Mouse (Mus musculus): ENCODE results near the gene C1qtnf9. TPM values are rescaled to one million over a fixed set of nuclear protein-coding genes. Genes with fewer than 3 reads are reported as not detected.

The C1qtnf9 gene
- polyA plus RNA-seq, 1 experiment from 2014 or later: not detected

DNA sequence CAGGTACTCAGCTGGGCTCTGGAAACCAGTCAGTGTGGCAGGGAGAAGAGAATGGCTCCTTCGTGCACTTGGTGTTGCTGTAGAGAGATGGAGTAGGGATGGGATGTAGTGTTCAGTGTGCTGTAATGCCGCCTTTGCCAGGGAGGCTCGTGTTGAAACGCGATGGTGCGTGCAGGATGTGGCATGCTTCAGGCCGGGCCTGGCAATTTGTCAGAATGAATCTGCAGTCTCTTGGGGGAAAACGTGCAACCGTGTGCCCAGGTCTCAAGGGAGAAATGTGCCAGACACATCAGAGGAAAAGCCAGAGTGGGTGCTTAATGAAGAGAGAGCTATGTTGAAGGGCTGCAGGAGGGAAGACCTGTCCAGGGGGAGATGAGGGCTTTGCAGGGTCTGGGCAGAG is 37.0 kb downstream of the C1qtnf9 start:
- DNase-seq (ENCODE audit: low spot score) (no peak), ATAC-seq (ENCODE audit: low FRiP score) (no peak)
- no peak overlapping the region for H3K4me3 ChIP-seq (ENCODE audit: low read depth, low read length)
- no peak overlapping the region for H3K4me2 ChIP-seq (replicated peaks; ENCODE audit: low read depth, low read length)
- H3K9me3 ChIP-seq (ENCODE audit: control insufficient read depth, low read length): no peaks in the 10 kb centered on the region
- no peaks in the 10 kb centered on the region for H3K4me1 ChIP-seq (replicated peaks; ENCODE audit: control insufficient read depth, insufficient read depth, low read length)
- no peak overlapping the region for H3K27ac ChIP-seq (ENCODE audit: low read depth, low read length)
- H3K9ac ChIP-seq (ENCODE audit: low read depth, low read length): no peak overlapping the region
- H3K27me3 ChIP-seq (ENCODE audit: control insufficient read depth, insufficient read depth, low read length): no peaks in the 10 kb centered on the region
- H3K36me3 ChIP-seq (ENCODE audit: control insufficient read depth, insufficient read depth, low read length): no peaks in the 10 kb centered on the region
- 95% methylated on average over 9 of the region's 9 CpGs for WGBS

DNA sequence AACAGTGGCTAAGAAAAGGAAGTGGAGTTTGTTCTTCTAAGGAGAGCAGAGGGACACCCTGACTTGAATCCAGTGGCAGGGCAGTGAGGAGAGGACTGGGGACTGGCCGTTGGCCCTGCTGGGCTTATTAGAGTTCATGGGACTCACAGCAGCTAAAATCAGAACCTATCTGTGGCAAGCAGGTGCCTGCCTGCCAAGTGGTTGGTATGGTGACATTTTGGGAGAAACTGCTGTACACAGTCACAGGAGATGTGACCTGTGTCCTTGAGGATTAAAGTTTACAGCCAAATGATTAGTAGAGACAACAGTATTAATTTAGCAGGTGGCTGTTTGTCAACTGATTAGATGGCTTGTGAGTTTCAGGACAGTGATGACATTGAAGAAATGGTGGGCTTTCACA is 37.9 kb downstream of the C1qtnf9 start:
- WGBS: 84% methylated on average over 1 of the region's 1 CpGs
- Histone ChIP-seq H3K4me2 (replicated peaks; ENCODE audit: low read depth, low read length) (no peak overlapping the region), H3K36me3 (ENCODE audit: control insufficient read depth, insufficient read depth, low read length) (no peaks in the 10 kb centered on the region), H3K4me1 (replicated peaks; ENCODE audit: control insufficient read depth, insufficient read depth, low read length) (no peaks in the 10 kb centered on the region), H3K9ac (ENCODE audit: low read depth, low read length) (no peak overlapping the region), H3K9me3 (ENCODE audit: control insufficient read depth, low read length) (no peaks in the 10 kb centered on the region), H3K27ac (ENCODE audit: low read depth, low read length) (no peak overlapping the region), H3K27me3 (ENCODE audit: control insufficient read depth, insufficient read depth, low read length) (no peaks in the 10 kb centered on the region), H3K4me3 (ENCODE audit: low read depth, low read length) (no peak overlapping the region)
- no peak for DNase-seq (ENCODE audit: low spot score)
- ATAC-seq (ENCODE audit: low FRiP score): no peak

DNA sequence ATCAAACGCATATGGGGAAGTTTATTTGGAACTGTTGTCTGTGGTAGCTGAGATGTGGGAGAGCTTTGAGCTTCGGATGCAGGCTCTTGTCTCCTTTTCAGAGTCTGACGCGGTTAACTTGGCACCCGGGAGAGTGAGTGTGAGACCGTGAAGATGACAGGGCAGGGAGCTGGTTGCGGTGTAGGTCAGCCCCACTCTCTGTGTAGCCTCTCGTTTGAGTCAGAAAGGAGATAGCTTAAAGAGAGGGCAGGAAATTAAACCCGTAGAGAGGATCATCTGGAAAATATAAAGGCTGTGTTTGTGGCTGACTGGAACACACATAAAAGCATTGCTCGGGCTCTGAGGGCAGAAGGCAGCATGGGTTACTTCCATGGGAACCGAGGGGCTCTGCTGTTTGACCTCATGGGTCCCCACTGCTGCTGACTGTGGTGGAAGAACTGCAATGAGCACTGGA is 39.0 kb downstream of the C1qtnf9 start:
- ATAC-seq (ENCODE audit: low FRiP score): no peak
- no peak for DNase-seq (ENCODE audit: low spot score)
- no peak overlapping the region for H3K4me2 ChIP-seq (replicated peaks; ENCODE audit: low read depth, low read length)
- H3K9me3 ChIP-seq (ENCODE audit: control insufficient read depth, low read length): no peaks in the 10 kb centered on the region
- H3K4me3 ChIP-seq (ENCODE audit: low read depth, low read length): no peak overlapping the region
- no peak overlapping the region for H3K27ac ChIP-seq (ENCODE audit: low read depth, low read length)
- H3K36me3 ChIP-seq (ENCODE audit: control insufficient read depth, insufficient read depth, low read length): no peaks in the 10 kb centered on the region
- no peak overlapping the region for H3K9ac ChIP-seq (ENCODE audit: low read depth, low read length)
- WGBS: 62% methylated on average over 11 of the region's 11 CpGs
- H3K4me1 ChIP-seq (replicated peaks; ENCODE audit: control insufficient read depth, insufficient read depth, low read length): no peaks in the 10 kb centered on the region
- H3K27me3 ChIP-seq (ENCODE audit: control insufficient read depth, insufficient read depth, low read length): no peaks in the 10 kb centered on the region

- H3K4me3 ChIP-seq (ENCODE audit: low read depth, low read length): no peak overlapping the region
- H3K36me3 ChIP-seq (ENCODE audit: control insufficient read depth, insufficient read depth, low read length): no peaks in the 10 kb centered on the region
- 93% methylated on average over 8 of the region's 8 CpGs for WGBS
- H3K9ac ChIP-seq (ENCODE audit: low read depth, low read length): no peak overlapping the region
- no peaks in the 10 kb centered on the region for H3K9me3 ChIP-seq (ENCODE audit: control insufficient read depth, low read length)
- H3K4me2 ChIP-seq (replicated peaks; ENCODE audit: low read depth, low read length): no peak overlapping the region
- H3K27me3 ChIP-seq (ENCODE audit: control insufficient read depth, insufficient read depth, low read length): no peaks in the 10 kb centered on the region
- H3K4me1 ChIP-seq (replicated peaks; ENCODE audit: control insufficient read depth, insufficient read depth, low read length): no peaks in the 10 kb centered on the region
- no peak overlapping the region for H3K27ac ChIP-seq (ENCODE audit: low read depth, low read length)
- DNase-seq (ENCODE audit: low spot score): no peak
- no peak for ATAC-seq (ENCODE audit: low FRiP score)
Observed at GRCm38 (mm10) chr14:60809881-60810280, 41.9 kb downstream of the C1qtnf9 start.

DNA sequence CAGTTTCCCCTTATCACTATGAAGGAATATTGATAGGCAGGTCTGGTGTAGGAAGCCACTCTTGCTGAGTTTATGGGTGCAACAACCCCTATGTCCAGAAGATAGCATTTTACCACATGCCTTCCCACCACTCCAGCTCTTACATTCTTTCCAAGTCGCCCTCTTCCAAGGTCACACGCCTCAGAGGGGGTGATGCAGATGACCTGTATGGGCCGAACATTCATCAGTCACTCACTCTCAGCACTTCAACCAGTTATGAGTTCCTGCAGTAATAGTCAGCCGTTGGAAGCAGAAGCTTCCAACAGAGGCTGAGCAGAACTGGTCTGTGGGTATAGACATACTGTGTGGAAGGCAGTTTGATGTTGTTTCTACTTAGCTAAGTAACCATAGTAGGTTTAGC is 43.6 kb downstream of the C1qtnf9 start:
- Histone ChIP-seq H3K27ac (ENCODE audit: low read depth, low read length) (no peak overlapping the region), H3K9me3 (ENCODE audit: control insufficient read depth, low read length) (no peaks in the 10 kb centered on the region), H3K4me3 (ENCODE audit: low read depth, low read length) (no peak overlapping the region), H3K27me3 (ENCODE audit: control insufficient read depth, insufficient read depth, low read length) (no peaks in the 10 kb centered on the region), H3K4me1 (replicated peaks; ENCODE audit: control insufficient read depth, insufficient read depth, low read length) (no peaks in the 10 kb centered on the region), H3K9ac (ENCODE audit: low read depth, low read length) (no peak overlapping the region), H3K4me2 (replicated peaks; ENCODE audit: low read depth, low read length) (no peak overlapping the region), H3K36me3 (ENCODE audit: control insufficient read depth, insufficient read depth, low read length) (no peaks in the 10 kb centered on the region)
- 91% methylated on average over 4 of the region's 4 CpGs for WGBS
- ATAC-seq (ENCODE audit: low FRiP score) (no peak), DNase-seq (ENCODE audit: low spot score) (no peak)

- no peaks in the 10 kb centered on the region for H3K4me1 ChIP-seq (replicated peaks; ENCODE audit: control insufficient read depth, insufficient read depth, low read length)
- H3K9ac ChIP-seq (ENCODE audit: low read depth, low read length): no peak overlapping the region
- no peak overlapping the region for H3K4me2 ChIP-seq (replicated peaks; ENCODE audit: low read depth, low read length)
- H3K4me3 ChIP-seq (ENCODE audit: low read depth, low read length): no peak overlapping the region
- H3K36me3 ChIP-seq (ENCODE audit: control insufficient read depth, insufficient read depth, low read length): no peaks in the 10 kb centered on the region
- DNase-seq (ENCODE audit: low spot score) (no peak), ATAC-seq (ENCODE audit: low FRiP score) (no peak)
- no peaks in the 10 kb centered on the region for H3K9me3 ChIP-seq (ENCODE audit: control insufficient read depth, low read length)
- H3K27me3 ChIP-seq (ENCODE audit: control insufficient read depth, insufficient read depth, low read length): no peaks in the 10 kb centered on the region
- no peak overlapping the region for H3K27ac ChIP-seq (ENCODE audit: low read depth, low read length)
- WGBS: 94% methylated on average over 5 of the region's 5 CpGs
Observed at GRCm38 (mm10) chr14:60815098-60815497, 47.2 kb downstream of the C1qtnf9 start.

GRCm38 (mm10) chr14:60818045-60818444 is 50.1 kb downstream of the C1qtnf9 start:
- no peaks in the 10 kb centered on the region for H3K9me3 ChIP-seq (ENCODE audit: control insufficient read depth, low read length)
- no peak overlapping the region for H3K9ac ChIP-seq (ENCODE audit: low read depth, low read length)
- no peaks in the 10 kb centered on the region for H3K27me3 ChIP-seq (ENCODE audit: control insufficient read depth, insufficient read depth, low read length)
- no peaks in the 10 kb centered on the region for H3K4me1 ChIP-seq (replicated peaks; ENCODE audit: control insufficient read depth, insufficient read depth, low read length)
- no peaks in the 10 kb centered on the region for H3K36me3 ChIP-seq (ENCODE audit: control insufficient read depth, insufficient read depth, low read length)
- H3K4me3 ChIP-seq (ENCODE audit: low read depth, low read length): no peak overlapping the region
- H3K27ac ChIP-seq (ENCODE audit: low read depth, low read length): no peak overlapping the region
- no peak overlapping the region for H3K4me2 ChIP-seq (replicated peaks; ENCODE audit: low read depth, low read length)
- DNase-seq (ENCODE audit: low spot score): no peak
- 83% methylated on average over 5 of the region's 5 CpGs for WGBS
- ATAC-seq (ENCODE audit: low FRiP score): no peak

GRCm38 (mm10) chr14:60830096-60830495 is 62.2 kb downstream of the C1qtnf9 start:
- ATAC-seq (ENCODE audit: low FRiP score) (no peak), DNase-seq (ENCODE audit: low spot score) (no peak)
- no peak overlapping the region for H3K9ac ChIP-seq (ENCODE audit: low read depth, low read length)
- no peaks in the 10 kb centered on the region for H3K27me3 ChIP-seq (ENCODE audit: control insufficient read depth, insufficient read depth, low read length)
- 92% methylated on average over 2 of the region's 2 CpGs for WGBS
- no peak overlapping the region for H3K4me3 ChIP-seq (ENCODE audit: low read depth, low read length)
- H3K9me3 ChIP-seq (ENCODE audit: control insufficient read depth, low read length): no peaks in the 10 kb centered on the region
- no peaks in the 10 kb centered on the region; the same call in 1 of the 2 replicates for H3K36me3 ChIP-seq (ENCODE audit: control insufficient read depth, insufficient read depth, low read length)
- no peaks in the 10 kb centered on the region for H3K4me1 ChIP-seq (replicated peaks; ENCODE audit: control insufficient read depth, insufficient read depth, low read length)
- no peak overlapping the region for H3K27ac ChIP-seq (ENCODE audit: low read depth, low read length)
- H3K4me2 ChIP-seq (replicated peaks; ENCODE audit: low read depth, low read length): no peak overlapping the region

All from hindbrain, embryonic 11.5 days (tissue).